Mouse (Mus musculus) monocyte, adult 2 months (primary cell): Measurements from ENCODE around the gene Cep350.
"Not testable (repeated sequence)": the region's sequence is repeated elsewhere in the genome, so short reads cannot be mapped to it uniquely, and the experiment has no call there.

Experiments used
- DNase-seq, 2 experiments: peaks; one replicate each; pipeline ENCODE4 v3.0.0; 2022; ENCODE audit warnings: low spot score in 2 of 2, low read depth in 1 of 2

The Cep350 gene

DNA sequence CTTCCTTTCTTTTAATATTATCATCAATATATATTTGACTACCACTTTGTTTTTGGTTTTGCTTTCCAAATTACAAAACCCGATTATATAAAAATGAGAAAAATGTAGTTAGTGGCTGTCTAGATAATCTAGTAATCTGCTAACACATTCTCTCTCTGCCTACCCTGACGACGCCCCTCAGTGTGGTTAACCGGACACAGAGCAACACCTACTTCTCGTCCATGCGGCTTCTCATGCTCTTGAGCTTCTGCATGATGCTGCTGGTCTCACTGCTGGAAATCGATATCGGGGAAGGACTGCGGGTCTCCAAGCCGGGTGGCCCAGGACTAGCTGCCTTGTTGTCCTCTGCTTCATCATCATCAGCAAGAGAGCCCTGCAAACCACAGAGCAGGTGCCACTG lies 78.7 kb downstream of the Cep350 start:
- no peak for DNase-seq

DNA sequence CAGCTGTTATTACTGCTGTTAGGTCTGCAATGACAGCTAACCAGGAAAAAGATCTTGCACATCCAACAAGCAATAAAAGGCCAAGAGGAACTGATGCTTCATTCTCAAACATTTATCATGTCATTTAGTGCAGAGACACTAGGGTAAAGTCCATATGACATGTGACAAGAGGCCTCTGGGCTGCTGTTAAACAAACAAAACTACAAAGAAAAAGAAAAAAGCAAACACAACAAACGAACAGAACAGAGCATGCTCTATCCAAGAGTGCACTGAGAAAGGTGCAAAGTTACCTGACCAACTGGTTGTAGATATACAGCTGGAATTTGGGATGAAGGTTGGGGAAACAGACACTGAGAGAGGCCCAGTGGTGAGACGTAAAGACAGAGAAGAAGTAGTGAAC lies 86.2 kb downstream of the Cep350 start:
- DNase-seq: no peak

DNA sequence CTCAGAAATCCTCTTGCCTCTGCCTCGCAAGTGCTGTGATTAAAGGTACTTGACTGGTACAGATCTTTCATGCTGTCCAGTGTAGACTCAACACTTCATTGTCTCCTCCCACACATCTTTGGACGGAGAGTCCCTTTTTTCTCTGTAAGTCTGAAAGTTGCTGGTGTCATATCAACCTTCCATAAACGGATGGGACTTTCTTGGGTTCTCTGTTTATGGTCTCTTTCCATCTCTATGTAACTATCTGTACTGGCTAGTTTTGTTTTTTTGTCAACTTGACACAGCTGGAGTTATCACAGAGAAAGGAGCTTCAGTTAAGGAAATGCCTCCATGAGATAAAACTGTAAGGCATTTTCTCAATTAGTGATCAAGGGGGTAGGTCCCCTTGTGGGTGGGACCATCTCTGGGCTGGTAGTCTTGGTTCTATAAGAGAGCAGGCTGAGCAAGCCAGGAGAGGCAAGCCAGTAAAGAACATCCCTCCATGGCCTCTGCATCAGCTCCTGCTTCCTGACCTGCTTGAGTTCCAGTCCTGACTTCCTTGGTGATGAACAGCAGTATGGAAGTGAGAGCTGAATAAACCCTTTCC lies 90.3 kb downstream of the Cep350 start:
- not testable (repeated sequence) for DNase-seq

DNA sequence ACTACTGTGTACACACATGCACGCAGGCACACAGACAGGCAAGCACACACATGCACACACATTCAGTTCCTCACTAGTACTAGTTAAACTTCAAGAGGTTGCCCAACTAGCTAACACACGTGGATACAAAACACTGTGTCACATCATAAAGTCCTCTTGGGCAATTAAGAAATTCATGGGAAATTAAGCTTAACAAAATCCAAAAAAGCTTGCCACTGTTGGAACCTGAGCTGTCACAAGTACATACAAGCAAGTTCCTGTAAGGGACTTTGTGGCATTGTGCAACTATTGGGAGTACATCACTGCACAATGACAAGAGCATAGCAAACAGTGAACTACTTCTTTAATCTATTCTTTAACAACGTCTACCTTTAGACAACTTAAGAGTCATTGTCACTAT lies 93.5 kb downstream of the Cep350 start:
- DNase-seq: no peak

- no peak for DNase-seq
These were observed 110.1 kb downstream of the Cep350 start for GRCm38 (mm10) chr1:155862967-155863366.

GRCm38 (mm10) chr1:155854926-155855702 lies 117.9 kb downstream of the Cep350 start:
- no peak for DNase-seq

DNA sequence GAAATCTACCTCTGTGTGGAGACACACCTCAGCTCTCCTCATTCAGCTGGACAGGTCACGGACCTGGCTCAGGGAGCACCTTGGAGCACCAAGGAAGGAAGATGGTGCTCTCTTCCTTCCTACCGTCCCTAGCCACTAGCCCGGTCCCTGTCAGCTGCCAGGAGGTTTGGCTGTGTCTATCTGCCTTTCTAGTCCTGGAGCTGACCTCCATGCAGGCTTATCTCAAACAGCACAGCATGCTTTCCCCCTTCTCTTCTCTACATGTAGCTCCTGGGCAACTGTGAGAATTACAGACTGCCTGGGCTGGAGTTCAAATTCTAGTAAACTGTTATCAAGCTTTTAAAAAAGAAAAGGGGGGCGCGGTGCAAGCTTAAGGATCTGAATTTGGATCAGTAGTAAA lies 120.0 kb downstream of the Cep350 start:
- no peak for DNase-seq

- DNase-seq: no peak
These were observed 128.8 kb downstream of the Cep350 start for GRCm38 (mm10) chr1:155844235-155844634.

- no peak for DNase-seq
These were observed 129.5 kb downstream of the Cep350 start for GRCm38 (mm10) chr1:155843538-155843937.

DNA sequence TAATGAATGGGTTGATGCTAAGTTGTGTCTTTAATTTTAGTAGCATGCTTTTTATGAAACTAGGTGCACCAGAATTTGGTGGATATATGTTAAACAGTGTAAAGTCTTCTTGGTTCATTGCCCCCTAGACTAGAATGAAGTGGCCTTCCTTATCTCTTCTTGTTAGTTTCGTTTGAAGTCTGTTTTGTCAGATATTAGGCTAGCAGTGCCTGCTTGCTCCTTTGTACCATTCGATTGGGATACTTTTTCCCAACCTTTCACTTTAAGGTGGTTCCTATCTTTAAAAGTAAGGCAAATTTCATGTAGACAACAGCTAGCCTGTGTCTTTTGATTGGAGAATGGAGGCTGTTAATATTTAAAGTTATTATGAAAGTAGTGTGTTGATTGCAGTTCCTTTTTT lies 137.4 kb downstream of the Cep350 start:
- DNase-seq: no peak

DNA sequence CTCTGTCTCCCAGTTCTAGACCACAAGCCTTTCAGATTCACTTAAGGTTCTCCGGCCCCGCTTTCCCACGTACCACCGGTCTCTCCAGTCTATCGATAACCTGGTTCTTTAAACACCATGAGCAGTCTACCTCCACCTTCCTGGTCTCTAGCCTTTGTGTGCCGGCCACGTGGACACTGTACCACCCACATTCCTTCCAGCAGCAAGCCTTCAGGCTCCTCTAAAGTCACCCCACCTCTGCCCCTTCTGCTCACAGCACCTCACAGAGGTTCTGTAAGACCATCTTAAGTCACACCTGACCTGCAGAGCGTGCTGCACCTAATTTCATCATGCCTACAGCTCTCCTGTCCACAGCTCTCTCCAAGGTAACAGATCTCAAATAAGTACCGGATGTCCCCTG lies 139.4 kb downstream of the Cep350 start:
- DNase-seq: no peak

- no peak for DNase-seq
These were observed 141.1 kb downstream of the Cep350 start for GRCm38 (mm10) chr1:155831958-155832357.

DNA sequence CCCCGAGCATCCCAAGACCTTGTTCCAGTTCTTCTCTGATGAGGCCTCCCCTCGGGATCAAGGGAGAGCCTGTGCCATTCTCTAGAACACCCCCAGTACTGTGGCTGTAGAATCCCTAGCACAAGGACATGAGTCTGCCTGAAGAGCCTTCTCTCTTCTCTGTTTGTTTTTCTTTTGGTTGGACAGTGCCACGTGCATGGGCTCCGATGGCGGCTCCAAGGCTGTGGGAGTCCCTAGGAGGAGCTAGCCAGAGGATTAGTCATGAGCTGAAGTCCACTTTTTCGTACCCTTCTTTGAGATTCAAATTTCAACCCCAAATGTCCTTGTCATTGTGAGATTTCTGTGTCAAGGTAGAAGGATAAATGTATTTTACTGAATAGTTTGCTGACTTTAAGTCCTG lies 142.2 kb downstream of the Cep350 start:
- DNase-seq: no peak

DNA sequence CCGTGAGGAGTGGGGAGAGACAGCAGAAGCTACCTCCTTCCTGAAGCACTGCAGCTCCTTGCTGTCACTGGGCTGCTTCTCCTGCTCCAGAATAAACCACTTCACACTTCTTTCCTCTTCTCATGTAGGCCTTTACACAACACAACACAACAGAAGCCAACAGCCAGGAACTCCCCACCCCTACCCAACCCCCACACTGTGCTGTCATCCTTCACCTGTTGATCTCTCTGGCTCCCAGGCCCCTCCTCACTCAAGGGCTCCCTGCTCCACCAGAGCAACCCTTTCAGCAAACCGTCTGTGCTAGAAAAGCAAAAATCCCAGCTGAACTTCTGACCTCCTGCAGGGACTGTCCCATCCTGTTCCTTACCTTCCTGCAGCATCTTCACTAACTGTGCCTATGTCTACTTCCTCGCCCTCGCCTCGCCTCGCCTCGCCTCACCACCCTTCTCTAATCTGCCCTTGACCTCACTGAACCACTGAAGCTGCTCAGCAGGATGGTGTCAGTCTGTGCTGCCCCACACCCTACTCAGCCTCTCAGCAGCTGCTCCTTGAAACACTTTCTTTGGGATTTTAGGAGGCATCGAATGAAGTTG lies 145.3 kb downstream of the Cep350 start:
- no peak for DNase-seq

DNA sequence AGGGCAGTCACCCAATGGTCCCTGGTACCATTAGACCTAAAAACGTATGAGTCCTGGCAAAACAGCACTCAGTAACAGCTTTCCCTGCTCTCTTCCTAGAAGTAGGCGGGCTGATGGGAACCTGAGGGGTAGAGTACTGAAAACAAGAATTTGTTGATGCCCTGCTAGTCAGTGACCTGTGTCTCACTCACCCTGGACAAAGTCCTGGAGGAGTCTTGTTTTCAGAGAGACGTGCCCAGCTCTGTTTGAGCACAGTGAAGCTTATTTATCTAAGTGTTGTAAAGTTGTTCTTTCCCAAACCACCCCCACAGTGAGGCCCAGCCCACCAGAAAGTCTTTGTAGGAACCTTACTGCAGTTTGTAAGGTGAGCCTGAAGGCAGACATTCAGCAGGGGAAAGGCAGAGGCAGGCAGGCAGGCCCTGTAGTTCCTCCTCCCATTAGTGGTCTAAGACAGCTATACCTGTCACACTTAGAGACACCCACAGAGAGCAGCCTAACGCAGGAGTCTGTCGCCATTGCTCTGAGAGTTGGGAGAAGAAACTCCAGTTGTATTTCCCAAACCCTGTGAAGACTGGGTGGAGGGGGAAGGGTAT lies 146.2 kb downstream of the Cep350 start:
- DNase-seq: no peak

DNA sequence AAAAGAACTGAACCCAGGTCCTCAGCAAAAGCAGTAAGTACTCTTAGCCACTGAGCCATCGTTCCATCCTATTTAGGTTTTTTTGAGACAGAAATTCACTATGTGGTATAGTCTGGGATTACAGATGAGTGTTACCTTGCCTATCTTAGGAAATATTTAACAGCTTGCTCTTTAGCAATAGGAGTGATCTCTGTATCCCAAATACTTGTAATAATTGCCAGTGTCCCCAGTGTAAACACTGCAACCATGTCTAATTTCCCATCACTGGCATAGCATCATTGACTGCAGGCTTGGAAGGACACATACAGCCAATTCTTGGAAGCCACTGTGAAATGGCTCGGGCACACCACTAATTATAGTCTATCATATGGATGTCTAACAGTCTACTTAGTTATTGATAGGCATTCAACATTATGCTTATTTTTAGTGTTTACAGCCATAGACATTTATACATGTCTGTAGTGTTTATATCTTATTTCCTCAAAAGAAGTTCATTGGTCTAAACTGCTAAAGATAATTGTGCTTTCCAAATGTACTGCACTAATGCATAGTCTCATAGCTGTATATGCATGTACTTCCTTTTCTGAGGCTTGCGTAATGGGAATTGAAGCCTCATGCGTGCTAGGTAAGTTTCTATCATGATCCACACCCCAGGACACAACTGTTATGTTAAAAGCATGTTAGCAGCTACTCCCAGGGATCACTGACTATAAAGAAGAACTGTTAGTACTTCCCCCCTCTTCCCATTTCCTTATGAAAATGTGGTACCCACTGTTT lies 146.9 kb downstream of the Cep350 start:
- no peak for DNase-seq

- DNase-seq: no peak
These were observed 152.4 kb downstream of the Cep350 start for GRCm38 (mm10) chr1:155820646-155821045.

DNA sequence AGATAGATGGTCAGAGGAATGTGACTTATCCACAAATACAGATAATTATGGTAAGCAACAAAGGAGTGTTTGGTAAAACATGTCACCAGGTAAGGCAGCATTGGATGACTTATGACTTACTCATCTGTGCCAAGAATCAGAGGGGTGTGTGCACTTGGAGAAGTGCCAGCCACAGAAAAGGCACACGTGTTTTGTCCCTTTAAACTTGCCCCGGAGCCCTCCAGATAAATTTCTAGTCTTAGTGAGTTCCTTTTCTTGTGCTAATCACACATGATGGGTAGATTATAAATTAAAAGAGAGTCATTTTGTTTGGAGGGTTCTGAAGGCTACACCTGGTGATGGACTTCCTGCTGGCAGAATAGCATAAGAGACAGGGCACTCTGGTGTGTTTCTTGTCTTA lies 156.9 kb downstream of the Cep350 start:
- DNase-seq: no peak

GRCm38 (mm10) chr1:155812581-155813499 lies 160.2 kb downstream of the Cep350 start, which contains the start of gene Qsox1:
Gene Qsox1 (minus strand): TSS chr1:155812889.
- DNase-seq: peak; percentile 49 to 76

GRCm38 (mm10) chr1:155811995-155812580 lies 161.0 kb downstream of the Cep350 start:
- no peak for DNase-seq
